Mouse (Mus musculus) monocyte, adult 2 months (primary cell): ENCODE measurements around the gene Upk1b.

ENCODE experiments used
- DNase-seq, 2 experiments: peaks; one replicate each; pipeline ENCODE4 v3.0.0; 2022; ENCODE audit warnings: low spot score in 2 of 2, low read depth in 1 of 2

Gene Upk1b

DNA sequence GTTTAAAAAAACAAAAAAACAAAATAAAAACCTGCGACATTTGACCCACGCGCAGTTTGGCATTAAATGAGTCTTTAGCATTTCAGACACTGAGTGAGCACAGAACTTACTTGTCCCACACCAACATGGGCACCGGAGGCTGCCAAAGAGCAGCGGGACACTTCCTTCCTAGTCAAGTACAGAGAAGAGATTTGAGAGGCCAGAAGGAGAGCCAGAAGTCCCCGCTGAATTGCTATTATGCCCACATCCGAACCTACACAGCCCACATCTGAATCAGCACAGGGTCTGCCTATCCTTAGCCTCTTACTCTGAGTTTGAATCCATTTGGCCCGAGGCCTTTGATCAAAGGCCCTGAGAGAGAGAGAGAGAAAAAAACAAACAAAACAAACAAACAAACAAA lies 75.9 kb downstream of the Upk1b start:
- DNase-seq: no peak
